Mouse (Mus musculus): ENCODE measurements around the gene Nbea. TPM values are rescaled to one million over a fixed set of nuclear protein-coding genes. Genes with fewer than 3 reads are reported as not detected.
"Not testable (repeated sequence)": the region's sequence is repeated elsewhere in the genome, so short reads cannot be mapped to it uniquely, and the experiment has no call there.

The Nbea gene
- polyA plus RNA-seq, 1 experiment from 2014 or later, result 15.7 TPM

DNA sequence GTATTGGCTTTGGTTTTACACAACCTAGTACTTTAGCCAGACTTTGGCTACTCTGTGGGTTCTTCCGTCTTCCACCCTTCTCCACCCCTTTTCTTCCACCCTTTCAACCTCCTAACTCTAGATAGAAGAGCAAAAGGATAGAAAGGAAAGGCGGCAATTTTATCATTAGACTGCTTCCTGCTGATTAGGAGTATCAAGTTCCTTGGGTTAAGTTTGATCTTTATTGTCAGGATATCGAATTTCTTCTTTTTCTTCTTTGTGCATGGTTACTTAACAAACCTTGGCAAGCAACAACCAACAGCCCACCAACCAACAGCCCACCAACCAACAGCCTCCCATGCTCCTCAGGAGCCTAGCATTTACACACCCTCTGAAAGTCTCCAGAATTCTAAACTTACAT is 165.0 kb downstream of the Nbea start:
- WGBS, result 73% methylated on average over 3 of the region's 3 CpGs
- H3K9ac ChIP-seq (ENCODE audit: low read length), result no peak overlapping the region
- no peak for ATAC-seq (ENCODE audit: insufficient number of reproducible peaks, insufficient read depth, low FRiP score, low read depth)

DNA sequence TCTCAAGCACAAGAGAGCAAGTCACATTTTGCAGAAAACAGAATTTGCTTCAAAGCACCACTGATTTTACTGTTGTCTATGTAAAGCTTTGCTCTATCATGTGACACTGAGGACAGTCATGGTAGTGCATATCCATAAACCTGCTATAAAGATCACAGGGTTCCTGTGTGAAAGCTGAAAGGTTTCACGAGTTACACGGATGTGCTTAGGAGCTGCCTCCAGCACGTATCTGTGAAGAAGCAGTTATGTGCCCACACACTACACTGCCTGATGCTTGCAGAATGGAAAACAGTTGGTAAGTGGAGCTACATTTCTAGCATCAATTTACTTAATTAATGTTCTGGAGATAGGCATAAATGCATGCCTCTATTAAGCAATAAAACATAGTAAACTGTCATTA is 172.4 kb downstream of the Nbea start:
- H3K9me3 ChIP-seq (ENCODE audit: control insufficient read depth, low read length), result no peaks in the 10 kb centered on the region
- WGBS, result 85% methylated on average over 3 of the region's 3 CpGs
- H3K4me3 ChIP-seq (ENCODE audit: control insufficient read depth in 1 of 2, insufficient read depth in 1 of 2, low read depth in 1 of 2, low read length in 2 of 2), result no peak overlapping the region
- H3K27me3 ChIP-seq (ENCODE audit: control insufficient read depth, insufficient read depth, low read length), result no peaks in the 10 kb centered on the region
- H3K27ac ChIP-seq (replicated peaks in 1 of 2; ENCODE audit: control insufficient read depth in 1 of 2, insufficient read depth in 1 of 2, low read depth in 2 of 2, low read length in 2 of 2), result no peak overlapping the region
- no peak overlapping the region for H3K4me2 ChIP-seq (ENCODE audit: low read length)
- H3K4me1 ChIP-seq (ENCODE audit: control insufficient read depth in 2 of 2, insufficient read depth in 2 of 2, low read length in 2 of 2), result no peaks in the 10 kb centered on the region
- no peak for ATAC-seq (ENCODE audit: insufficient number of reproducible peaks, insufficient read depth, low FRiP score, low read depth)
- no peak overlapping the region for H3K9ac ChIP-seq (ENCODE audit: low read length)
- H3K36me3 ChIP-seq (ENCODE audit: control insufficient read depth, insufficient read depth, low read length), result peaks cover 22% of the 10 kb centered on the region

More for the DNA sequence above, 165.0 kb downstream of the Nbea start:
- Histone ChIP-seq H3K9me3 (ENCODE audit: control insufficient read depth, low read length) (no peaks in the 10 kb centered on the region), H3K36me3 (ENCODE audit: control insufficient read depth, insufficient read depth, low read length) (peaks cover 20% of the 10 kb centered on the region), H3K4me2 (ENCODE audit: low read length) (no peak overlapping the region), H3K27me3 (ENCODE audit: control insufficient read depth, insufficient read depth, low read length) (no peaks in the 10 kb centered on the region), H3K4me3 (ENCODE audit: control insufficient read depth in 1 of 2, insufficient read depth in 1 of 2, low read depth in 1 of 2, low read length in 2 of 2) (no peak overlapping the region), H3K27ac (replicated peaks in 1 of 2; ENCODE audit: control insufficient read depth in 1 of 2, insufficient read depth in 1 of 2, low read depth in 2 of 2, low read length in 2 of 2) (no peak overlapping the region), H3K4me1 (ENCODE audit: control insufficient read depth in 2 of 2, insufficient read depth in 2 of 2, low read length in 2 of 2) (no peaks in the 10 kb centered on the region)

DNA sequence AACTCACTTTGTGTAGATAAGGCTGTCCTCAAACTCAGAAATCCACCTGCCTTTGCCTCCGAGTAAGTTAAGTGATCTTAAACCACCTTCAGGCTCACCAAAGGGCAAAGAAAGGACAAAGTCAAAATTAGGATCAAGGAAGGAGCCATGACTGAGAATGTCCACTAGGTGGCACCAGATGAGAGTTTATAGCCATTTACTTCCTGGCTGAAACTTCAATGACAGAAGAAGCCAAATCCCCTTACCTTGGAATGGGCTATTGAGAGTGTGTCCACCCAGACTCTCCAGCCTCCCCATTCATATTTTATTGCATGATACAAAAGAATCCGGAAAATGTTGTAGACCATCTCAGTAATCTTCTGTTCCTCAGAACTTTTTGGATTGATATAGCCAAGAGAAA is 175.5 kb downstream of the Nbea start:
- 12% methylated on average over 2 of the region's 2 CpGs for WGBS
- Histone ChIP-seq H3K4me2 (ENCODE audit: low read length) (no peak overlapping the region), H3K27ac (replicated peaks in 1 of 2; ENCODE audit: control insufficient read depth in 1 of 2, insufficient read depth in 1 of 2, low read depth in 2 of 2, low read length in 2 of 2) (no peak overlapping the region), H3K4me3 (ENCODE audit: control insufficient read depth in 1 of 2, insufficient read depth in 1 of 2, low read depth in 1 of 2, low read length in 2 of 2) (no peak overlapping the region), H3K36me3 (ENCODE audit: control insufficient read depth, insufficient read depth, low read length) (peaks cover 40% of the 10 kb centered on the region), H3K27me3 (ENCODE audit: control insufficient read depth, insufficient read depth, low read length) (no peaks in the 10 kb centered on the region), H3K9me3 (ENCODE audit: control insufficient read depth, low read length) (no peaks in the 10 kb centered on the region), H3K9ac (ENCODE audit: low read length) (no peak overlapping the region), H3K4me1 (ENCODE audit: control insufficient read depth in 2 of 2, insufficient read depth in 2 of 2, low read length in 2 of 2) (no peaks in the 10 kb centered on the region)
- ATAC-seq (ENCODE audit: insufficient number of reproducible peaks, insufficient read depth, low FRiP score, low read depth), result no peak

DNA sequence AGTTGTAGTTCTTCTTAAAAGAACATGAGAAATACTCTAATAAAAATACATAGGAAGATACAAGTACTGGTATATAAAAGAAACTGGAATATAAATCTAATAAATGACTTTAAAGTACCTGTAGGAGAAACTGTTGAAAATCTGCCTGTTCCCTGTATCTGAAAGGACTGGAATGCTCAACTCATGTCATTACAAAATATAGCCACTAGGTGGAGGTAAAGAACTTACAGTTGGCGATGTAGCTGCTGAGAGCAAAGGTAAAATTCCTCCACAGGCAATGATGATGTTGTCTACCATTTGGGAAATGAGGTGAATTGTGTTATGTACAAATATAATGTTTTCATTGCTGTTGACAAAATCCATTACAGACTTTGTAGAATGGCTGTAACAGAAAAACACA is 183.2 kb downstream of the Nbea start:
- ATAC-seq (ENCODE audit: insufficient number of reproducible peaks, insufficient read depth, low FRiP score, low read depth), result no peak
- H3K9ac ChIP-seq (ENCODE audit: low read length), result no peak overlapping the region
- WGBS, result 0% methylated on average over 1 of the region's 1 CpGs

DNA sequence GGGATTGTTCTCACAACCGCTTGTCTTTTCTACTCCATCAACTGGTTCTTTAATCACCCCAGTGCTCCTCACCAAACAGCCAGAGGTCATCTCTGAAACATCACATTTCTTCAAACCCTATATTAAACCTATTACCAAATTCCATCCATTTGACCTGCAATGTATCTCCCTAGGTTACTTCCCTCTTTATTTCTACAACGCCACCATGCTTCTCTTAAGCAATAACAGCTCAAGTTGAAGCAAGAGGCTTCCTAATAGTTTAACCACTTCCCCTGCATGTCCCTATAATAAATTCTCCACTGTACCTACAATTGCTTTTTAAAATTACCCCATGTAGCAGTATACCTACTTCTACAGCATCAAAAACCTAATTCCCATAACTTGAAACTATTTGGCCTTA is 205.1 kb downstream of the Nbea start:
- 89% methylated on average over 2 of the region's 2 CpGs for WGBS
- H3K9me3 ChIP-seq (ENCODE audit: control insufficient read depth, low read length), result no peaks in the 10 kb centered on the region
- no peak overlapping the region for H3K9ac ChIP-seq (ENCODE audit: low read length)
- no peaks in the 10 kb centered on the region for H3K4me1 ChIP-seq (ENCODE audit: control insufficient read depth in 2 of 2, insufficient read depth in 2 of 2, low read length in 2 of 2)
- H3K27me3 ChIP-seq (ENCODE audit: control insufficient read depth, insufficient read depth, low read length), result no peaks in the 10 kb centered on the region
- H3K4me2 ChIP-seq (ENCODE audit: low read length), result no peak overlapping the region
- H3K4me3 ChIP-seq (ENCODE audit: control insufficient read depth in 1 of 2, insufficient read depth in 1 of 2, low read depth in 1 of 2, low read length in 2 of 2), result no peak overlapping the region
- ATAC-seq (ENCODE audit: insufficient number of reproducible peaks, insufficient read depth, low FRiP score, low read depth), result no peak
- no peak overlapping the region for H3K27ac ChIP-seq (replicated peaks in 1 of 2; ENCODE audit: control insufficient read depth in 1 of 2, insufficient read depth in 1 of 2, low read depth in 2 of 2, low read length in 2 of 2)
- H3K36me3 ChIP-seq (ENCODE audit: control insufficient read depth, insufficient read depth, low read length), result peaks cover 24% of the 10 kb centered on the region

More for the DNA sequence above, 183.2 kb downstream of the Nbea start:
- Histone ChIP-seq H3K4me1 (ENCODE audit: control insufficient read depth in 2 of 2, insufficient read depth in 2 of 2, low read length in 2 of 2) (no peaks in the 10 kb centered on the region), H3K4me2 (ENCODE audit: low read length) (no peak overlapping the region), H3K36me3 (ENCODE audit: control insufficient read depth, insufficient read depth, low read length) (peaks cover 37% of the 10 kb centered on the region), H3K27me3 (ENCODE audit: control insufficient read depth, insufficient read depth, low read length) (no peaks in the 10 kb centered on the region), H3K27ac (replicated peaks in 1 of 2; ENCODE audit: control insufficient read depth in 1 of 2, insufficient read depth in 1 of 2, low read depth in 2 of 2, low read length in 2 of 2) (no peak overlapping the region), H3K4me3 (ENCODE audit: control insufficient read depth in 1 of 2, insufficient read depth in 1 of 2, low read depth in 1 of 2, low read length in 2 of 2) (no peak overlapping the region), H3K9me3 (ENCODE audit: control insufficient read depth, low read length) (no peaks in the 10 kb centered on the region)

DNA sequence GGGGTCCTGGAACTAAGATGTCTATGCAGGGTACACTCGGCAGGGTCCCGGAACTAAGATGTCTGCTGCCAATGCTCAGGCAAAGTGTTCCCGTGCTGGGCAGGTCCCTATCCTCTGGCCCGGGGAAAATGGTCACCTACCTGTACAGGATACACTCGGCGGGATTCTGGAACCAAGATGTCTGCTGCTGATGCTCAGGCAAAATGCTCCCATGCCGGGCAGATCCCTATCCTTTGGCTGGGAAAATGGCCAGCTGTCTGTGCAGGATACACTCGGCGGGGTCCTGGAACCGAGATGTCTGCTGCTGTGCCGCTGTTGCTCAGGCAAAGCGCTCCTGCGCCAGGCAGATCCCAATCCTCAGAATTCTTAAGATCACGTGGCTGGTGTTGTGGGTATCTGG is 206.5 kb downstream of the Nbea start:
- H3K4me2 ChIP-seq (ENCODE audit: low read length); H3K9ac ChIP-seq (ENCODE audit: low read length); H3K4me1 ChIP-seq (ENCODE audit: control insufficient read depth in 2 of 2, insufficient read depth in 2 of 2, low read length in 2 of 2); ATAC-seq (ENCODE audit: insufficient number of reproducible peaks, insufficient read depth, low FRiP score, low read depth); H3K4me3 ChIP-seq (ENCODE audit: control insufficient read depth in 1 of 2, insufficient read depth in 1 of 2, low read depth in 1 of 2, low read length in 2 of 2); H3K9me3 ChIP-seq (ENCODE audit: control insufficient read depth, low read length); H3K27me3 ChIP-seq (ENCODE audit: control insufficient read depth, insufficient read depth, low read length); H3K27ac ChIP-seq (replicated peaks in 1 of 2; ENCODE audit: control insufficient read depth in 1 of 2, insufficient read depth in 1 of 2, low read depth in 2 of 2, low read length in 2 of 2): not testable (repeated sequence)
- 95% methylated on average over 14 of the region's 14 CpGs for WGBS
- H3K36me3 ChIP-seq (ENCODE audit: control insufficient read depth, insufficient read depth, low read length), result peaks cover 11% of the 10 kb centered on the region

DNA sequence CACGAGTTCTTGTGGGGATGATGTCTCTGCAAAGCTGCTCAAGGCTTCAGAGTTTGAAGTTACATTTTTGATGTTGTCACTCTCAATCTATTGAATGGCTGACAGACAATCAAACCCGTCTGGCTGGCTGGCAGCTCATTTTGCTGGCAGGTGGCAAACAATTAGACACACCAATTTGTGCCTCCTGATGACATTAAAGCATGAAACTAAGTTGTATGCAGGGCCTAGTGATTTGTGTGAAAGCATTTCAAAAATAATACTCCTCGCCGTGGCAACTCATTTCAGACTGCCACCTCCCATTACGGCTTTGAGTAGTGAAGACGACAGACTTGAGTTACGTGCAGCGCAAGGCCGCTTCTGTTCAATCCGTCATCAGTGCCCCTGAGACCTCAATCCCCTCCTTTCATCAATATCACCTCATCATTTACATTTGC is 217.8 kb downstream of the Nbea start:
- ATAC-seq (ENCODE audit: insufficient number of reproducible peaks, insufficient read depth, low FRiP score, low read depth), result no peak
- Histone ChIP-seq H3K27ac (replicated peaks in 1 of 2; ENCODE audit: control insufficient read depth in 1 of 2, insufficient read depth in 1 of 2, low read depth in 2 of 2, low read length in 2 of 2) (no peak overlapping the region), H3K4me1 (ENCODE audit: control insufficient read depth in 2 of 2, insufficient read depth in 2 of 2, low read length in 2 of 2) (no peaks in the 10 kb centered on the region), H3K4me3 (ENCODE audit: control insufficient read depth in 1 of 2, insufficient read depth in 1 of 2, low read depth in 1 of 2, low read length in 2 of 2) (no peak overlapping the region), H3K9me3 (ENCODE audit: control insufficient read depth, low read length) (no peaks in the 10 kb centered on the region), H3K27me3 (ENCODE audit: control insufficient read depth, insufficient read depth, low read length) (no peaks in the 10 kb centered on the region), H3K4me2 (ENCODE audit: low read length) (no peak overlapping the region), H3K36me3 (ENCODE audit: control insufficient read depth, insufficient read depth, low read length) (peaks cover 15% of the 10 kb centered on the region), H3K9ac (ENCODE audit: low read length) (no peak overlapping the region)
- 85% methylated on average over 10 of the region's 10 CpGs for WGBS

DNA sequence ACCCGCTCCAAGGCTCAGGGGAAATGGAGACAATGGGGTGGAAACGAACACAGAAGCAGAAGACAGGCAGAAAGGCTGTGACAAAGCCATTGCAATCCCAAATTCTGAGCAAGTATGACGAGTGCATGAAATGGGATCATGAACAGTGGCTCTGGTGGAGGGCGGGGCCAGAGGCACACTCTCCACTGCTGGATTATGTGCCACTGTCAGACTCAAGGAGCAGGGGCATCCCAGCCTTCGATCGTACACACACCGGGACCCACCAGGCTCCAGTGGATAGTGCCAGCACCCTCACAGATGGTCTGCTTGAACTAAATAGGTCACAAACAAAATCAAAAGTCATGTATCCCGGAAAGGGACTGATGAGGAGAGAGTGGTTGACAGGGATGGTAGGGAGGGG is 220.5 kb downstream of the Nbea start:
- H3K27ac ChIP-seq (replicated peaks in 1 of 2; ENCODE audit: control insufficient read depth in 1 of 2, insufficient read depth in 1 of 2, low read depth in 2 of 2, low read length in 2 of 2), result no peak overlapping the region
- H3K4me3 ChIP-seq (ENCODE audit: control insufficient read depth in 1 of 2, insufficient read depth in 1 of 2, low read depth in 1 of 2, low read length in 2 of 2), result no peak overlapping the region
- no peak overlapping the region for H3K9ac ChIP-seq (ENCODE audit: low read length)
- H3K4me1 ChIP-seq (ENCODE audit: control insufficient read depth in 2 of 2, insufficient read depth in 2 of 2, low read length in 2 of 2), result no peaks in the 10 kb centered on the region
- peaks cover 11% of the 10 kb centered on the region for H3K36me3 ChIP-seq (ENCODE audit: control insufficient read depth, insufficient read depth, low read length)
- ATAC-seq (ENCODE audit: insufficient number of reproducible peaks, insufficient read depth, low FRiP score, low read depth), result no peak
- no peak overlapping the region for H3K4me2 ChIP-seq (ENCODE audit: low read length)
- H3K27me3 ChIP-seq (ENCODE audit: control insufficient read depth, insufficient read depth, low read length), result no peaks in the 10 kb centered on the region
- 89% methylated on average over 8 of the region's 8 CpGs for WGBS
- H3K9me3 ChIP-seq (ENCODE audit: control insufficient read depth, low read length), result no peaks in the 10 kb centered on the region
